Mouse (Mus musculus) embryonic facial prominence, embryonic 14.5 days (tissue): ENCODE measurements at regions not wholly inside any gene's neighbourhood (a gene's known extent, or its start where the extent isn't known, plus 50 kb on each side); places are given as distances from the start of the nearest gene placed in this dataset.
"Not testable (repeated sequence)": the region's sequence is repeated elsewhere in the genome, so short reads cannot be mapped to it uniquely, and the experiment has no call there.

Experiments
- ATAC-seq: fragments of 200-750 bp; cut with Nextera tagmentation; 2 replicates; pipeline ENCODE4 v1.8.0; 2017; ENCODE audit warnings: low read depth, moderate number of reproducible peaks, moderate TSS enrichment
- DNase-seq: peaks from one replicate; pipeline ENCODE4 v3.0.0-alpha.2; 2015; ENCODE audit warnings: low spot score
- H3K27ac ChIP-seq: fragments of 300-500 bp; sonication (generic); replicated peaks from 2 replicates; pipeline ENCODE4 v1.5.1; 2014; ENCODE audit warnings: low read depth, mild to moderate bottlenecking, low read length, moderate library complexity
- H3K27me3 ChIP-seq: fragments of 300-500 bp; sonication (generic); replicated peaks from 2 replicates; pipeline ENCODE4 v1.6.1; 2014; ENCODE audit warnings: low read length; ENCODE audit not compliant: control insufficient read depth, insufficient read depth
- H3K36me3 ChIP-seq: fragments of 300-500 bp; sonication (generic); 2 replicates; pipeline ENCODE4 v1.6.1; 2014; ENCODE audit warnings: low read length, mixed read lengths; ENCODE audit not compliant: control insufficient read depth, insufficient read depth
- H3K4me1 ChIP-seq: fragments of 300-500 bp; sonication (generic); 2 replicates; pipeline ENCODE4 v1.6.1; 2014; ENCODE audit warnings: antibody characterized with exemption, low read length; ENCODE audit not compliant: control insufficient read depth, insufficient read depth
- H3K4me2 ChIP-seq: fragments of 300-500 bp; sonication (generic); 2 replicates; pipeline ENCODE4 v1.6.1; 2014; ENCODE audit warnings: low read depth, mild to moderate bottlenecking, low read length, moderate library complexity, mixed read lengths
- H3K4me3 ChIP-seq: fragments of 300-500 bp; sonication (generic); 2 replicates; pipeline ENCODE4 v1.5.1; 2014; ENCODE audit warnings: low read depth, mild to moderate bottlenecking, low read length
- H3K9ac ChIP-seq: fragments of 300-500 bp; sonication (generic); 2 replicates; pipeline ENCODE4 v1.6.1; 2014; ENCODE audit warnings: low read depth, mild to moderate bottlenecking, low read length, moderate library complexity, mixed read lengths
- H3K9me3 ChIP-seq: fragments of 300-500 bp; sonication (generic); 2 replicates; pipeline ENCODE4 v1.6.1; 2016; ENCODE audit warnings: low read length; ENCODE audit not compliant: control insufficient read depth
- WGBS: fragments of 180-500 bp; shearing (Covaris S2); extraction: QIAGEN DNeasy Blood & Tissue Kit; methylation state at CpG from one replicate; pipeline ENCODE4 v1.1.7; 2014; 5-methylcytosine and 5-hydroxymethylcytosine counted together

GRCm38 (mm10) chr8:126869464-126869850 is 76.2 kb downstream of the Tomm20 start:
- Histone ChIP-seq H3K27ac (no peak overlapping the region), H3K4me2 (no peak overlapping the region), H3K27me3 (no peaks in the 10 kb centered on the region), H3K4me3 (no peak overlapping the region), H3K9me3 (0 out of 2 replicates have a peak, but pooled peaks cover under 1% of the 10 kb centered on the region), H3K4me1 (peaks cover 23% of the 10 kb centered on the region), H3K36me3 (no peaks in the 10 kb centered on the region), H3K9ac (no peak overlapping the region)
- DNase-seq, result no peak
- 82% methylated on average over 1 of the region's 1 CpGs for WGBS
- no peak for ATAC-seq

DNA sequence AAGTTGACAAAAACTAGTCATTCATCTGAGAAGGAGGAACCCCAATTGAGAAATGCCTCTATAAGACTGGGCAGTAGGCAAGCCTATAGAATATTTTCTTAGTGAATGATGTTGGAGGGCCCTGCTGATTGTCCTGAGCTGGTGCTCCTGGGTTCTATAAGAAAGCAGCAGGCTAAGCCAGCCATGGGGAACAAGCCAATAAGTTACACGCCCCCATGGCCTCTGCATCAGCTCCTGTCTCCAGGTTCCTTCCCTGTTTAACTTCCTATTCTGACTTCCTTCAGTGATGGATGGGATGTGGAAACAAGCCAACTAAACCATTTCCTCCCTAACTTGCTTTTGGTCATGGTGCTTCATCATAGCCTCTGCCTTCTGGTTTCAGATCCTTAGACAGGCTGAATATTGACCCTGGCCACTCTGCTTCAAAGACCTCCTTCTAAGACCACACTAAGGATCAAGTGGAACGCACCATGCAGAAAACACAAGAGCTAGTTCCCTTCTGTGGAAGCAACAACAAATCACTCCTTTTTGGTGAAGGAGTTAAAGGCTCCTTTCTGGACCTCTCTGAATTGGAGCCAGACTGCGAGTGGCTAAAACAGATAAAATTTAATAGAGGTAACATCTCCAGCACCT is 76.7 kb downstream of the Tomm20 start:
- Histone ChIP-seq H3K9me3 (no peaks in the 10 kb centered on the region), H3K4me1 (peaks cover 23% of the 10 kb centered on the region), H3K4me3 (no peak overlapping the region), H3K4me2 (no peak overlapping the region), H3K27ac (no peak overlapping the region), H3K9ac (no peak overlapping the region), H3K36me3 (no peaks in the 10 kb centered on the region), H3K27me3 (no peaks in the 10 kb centered on the region)
- WGBS, result 79% methylated on average over 3 of the region's 3 CpGs
- ATAC-seq, result no peak
- DNase-seq, result no peak

DNA sequence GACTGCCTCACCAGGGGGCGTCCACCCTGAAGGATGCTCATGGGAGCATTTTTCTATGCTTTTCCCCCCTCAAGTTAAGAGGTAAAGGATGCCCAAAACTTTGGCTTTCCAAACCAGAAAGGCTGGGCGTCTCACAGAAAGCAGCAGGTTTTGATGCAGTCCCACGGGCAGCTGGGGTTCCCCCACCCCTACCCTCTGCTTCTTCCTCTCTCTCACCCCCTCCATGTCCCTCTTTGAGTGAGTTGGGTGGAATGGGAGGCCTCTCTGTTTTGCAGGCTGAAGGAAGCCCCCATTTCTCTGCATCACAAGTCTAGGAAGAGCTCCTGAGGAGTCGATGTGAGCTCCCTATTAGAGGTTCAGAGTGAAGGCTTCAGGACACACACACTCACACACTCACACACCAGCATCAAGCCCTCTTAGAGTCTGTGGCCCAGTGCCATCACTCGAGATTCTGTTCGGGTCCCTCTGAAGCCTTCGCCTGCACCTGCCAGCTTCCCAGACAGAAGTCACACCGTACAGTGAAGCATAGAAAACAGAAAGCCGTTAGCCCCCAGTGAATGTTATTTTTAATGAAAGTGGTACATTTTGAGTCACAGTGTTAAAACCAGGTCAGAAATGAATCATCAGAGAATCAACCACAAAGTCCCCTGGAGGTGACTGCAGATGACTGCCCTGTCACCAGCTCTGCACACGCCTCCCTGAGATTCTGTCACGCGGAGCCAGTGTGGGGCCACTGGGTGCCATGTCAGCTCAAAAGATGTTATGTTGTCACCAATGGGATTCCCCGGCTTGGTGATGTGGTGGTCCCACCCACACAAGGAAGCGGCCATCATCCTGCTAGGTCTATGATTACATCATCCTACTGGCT is 78.3 kb downstream of the Tomm20 start:
- no peaks in the 10 kb centered on the region for H3K9me3 ChIP-seq
- H3K4me2 ChIP-seq, result no peak overlapping the region
- ATAC-seq (no peak), DNase-seq (no peak)
- no peak overlapping the region for H3K27ac ChIP-seq
- 83% methylated on average over 14 of the region's 14 CpGs for WGBS
- no peaks in the 10 kb centered on the region for H3K36me3 ChIP-seq
- H3K4me1 ChIP-seq, result peaks cover 14% of the 10 kb centered on the region
- H3K9ac ChIP-seq, result no peak overlapping the region
- no peaks in the 10 kb centered on the region for H3K27me3 ChIP-seq
- no peak overlapping the region for H3K4me3 ChIP-seq

GRCm38 (mm10) chr8:126864314-126864948 is 81.2 kb downstream of the Tomm20 start:
- Histone ChIP-seq H3K4me2 (no peak overlapping the region), H3K36me3 (no peaks in the 10 kb centered on the region), H3K9me3 (no peaks in the 10 kb centered on the region), H3K4me1 (peaks cover 6% of the 10 kb centered on the region; the same call in 1 of the 2 replicates), H3K27me3 (no peaks in the 10 kb centered on the region), H3K4me3 (no peak overlapping the region), H3K9ac (no peak overlapping the region), H3K27ac (no peak overlapping the region)
- DNase-seq, result no peak
- 83% methylated on average over 10 of the region's 10 CpGs for WGBS
- no peak for ATAC-seq

- H3K27ac ChIP-seq, H3K9me3 ChIP-seq, H3K27me3 ChIP-seq, H3K4me3 ChIP-seq, ATAC-seq, H3K9ac ChIP-seq, H3K4me1 ChIP-seq, H3K4me2 ChIP-seq, DNase-seq, H3K36me3 ChIP-seq: not testable (repeated sequence)
- 79% methylated on average over 1 of the region's 1 CpGs for WGBS
Observed at GRCm38 (mm10) chr8:126863661-126864060, 82.0 kb downstream of the Tomm20 start.

GRCm38 (mm10) chr8:126861754-126862153 is 83.9 kb downstream of the Tomm20 start:
- ATAC-seq (no peak), DNase-seq (no peak)
- whole genome bisulfite sequencing, result 91% methylated on average over 8 of the region's 8 CpGs
- Histone ChIP-seq H3K4me1 (peaks cover 6% of the 10 kb centered on the region; the same call in 1 of the 2 replicates), H3K27me3 (no peaks in the 10 kb centered on the region), H3K9me3 (no peaks in the 10 kb centered on the region), H3K36me3 (no peaks in the 10 kb centered on the region), H3K9ac (no peak overlapping the region), H3K4me3 (no peak overlapping the region), H3K4me2 (no peak overlapping the region), H3K27ac (no peak overlapping the region)

- Histone ChIP-seq H3K36me3 (no peaks in the 10 kb centered on the region), H3K27ac (no peak overlapping the region), H3K9me3 (no peaks in the 10 kb centered on the region), H3K4me1 (peaks cover 6% of the 10 kb centered on the region; the same call in 1 of the 2 replicates), H3K9ac (no peak overlapping the region), H3K4me3 (no peak overlapping the region), H3K4me2 (no peak overlapping the region), H3K27me3 (no peaks in the 10 kb centered on the region)
- DNase-seq (no peak), ATAC-seq (no peak)
- 85% methylated on average over 7 of the region's 7 CpGs for WGBS
Observed at GRCm38 (mm10) chr8:126860630-126861029, 85.0 kb downstream of the Tomm20 start.

GRCm38 (mm10) chr8:126859706-126860424 is 85.8 kb downstream of the Tomm20 start:
- ATAC-seq, result no peak

More at GRCm38 (mm10) chr8:126859706-126860424, 85.8 kb downstream of the Tomm20 start:
- 92% methylated on average over 5 of the region's 5 CpGs for WGBS
- Histone ChIP-seq H3K27ac (no peak overlapping the region), H3K27me3 (no peaks in the 10 kb centered on the region), H3K4me1 (peaks cover 6% of the 10 kb centered on the region; the same call in 1 of the 2 replicates), H3K4me3 (no peak overlapping the region), H3K9me3 (no peaks in the 10 kb centered on the region), H3K4me2 (no peak overlapping the region), H3K36me3 (no peaks in the 10 kb centered on the region), H3K9ac (no peak overlapping the region)
- DNase-seq, result no peak
